Mouse (Mus musculus) erythroid progenitor cell, adult 5-6 weeks (primary cell): Measurements from ENCODE around the gene Cyb561d2. TPM values are rescaled to one million over a fixed set of nuclear protein-coding genes. Genes with fewer than 3 reads are reported as not detected.

Experiments
- ATAC-seq: replicated peaks from 2 replicates; pipeline ENCODE4 v1.8.0; 2016; ENCODE audit warnings: moderate number of reproducible peaks, mild to moderate bottlenecking, moderate TSS enrichment, inconsistent platforms; ENCODE audit not compliant: poor library complexity, low FRiP score, severe bottlenecking
- total RNA-seq, 2 experiments: library from RNA; stranded (forward) in 1 of 2; stranded (reverse) in 1 of 2; fragments of 150-400 nt in 1 of 2; fragments of 186-747, 209-891 nt in 1 of 2; gene quantifications; 2 replicates each; pipeline versions ENCODE4 v1.2.3 to v1.2.4; 2015 to 2017; ENCODE audit warnings: low replicate concordance in 2 of 2

Gene Cyb561d2
- total RNA-seq (2015; ENCODE audit: low replicate concordance) (not detected in 2 replicates), total RNA-seq (2017; ENCODE audit: low replicate concordance) (1.8 and 2.9 TPM in 2 replicates)

- ATAC-seq: peak; percentile 88
These were observed at the start of gene Cyb561d2, which contains the start of gene Nprl2 for GRCm38 (mm10) chr9:107541474-107542351. Cyb561d2 (minus strand) TSS chr9:107542193. Nprl2 (plus strand) TSS chr9:107542226.

- ATAC-seq: no peak
These were observed 48.7 kb upstream of the Cyb561d2 start for GRCm38 (mm10) chr9:107590773-107591060.

- ATAC-seq: peak; percentile 63
These were observed 48.2 kb upstream of the Cyb561d2 start for GRCm38 (mm10) chr9:107590058-107590772.

- ATAC-seq: peak; percentile 47
These were observed 46.0 kb upstream of the Cyb561d2 start for GRCm38 (mm10) chr9:107587833-107588639.

DNA sequence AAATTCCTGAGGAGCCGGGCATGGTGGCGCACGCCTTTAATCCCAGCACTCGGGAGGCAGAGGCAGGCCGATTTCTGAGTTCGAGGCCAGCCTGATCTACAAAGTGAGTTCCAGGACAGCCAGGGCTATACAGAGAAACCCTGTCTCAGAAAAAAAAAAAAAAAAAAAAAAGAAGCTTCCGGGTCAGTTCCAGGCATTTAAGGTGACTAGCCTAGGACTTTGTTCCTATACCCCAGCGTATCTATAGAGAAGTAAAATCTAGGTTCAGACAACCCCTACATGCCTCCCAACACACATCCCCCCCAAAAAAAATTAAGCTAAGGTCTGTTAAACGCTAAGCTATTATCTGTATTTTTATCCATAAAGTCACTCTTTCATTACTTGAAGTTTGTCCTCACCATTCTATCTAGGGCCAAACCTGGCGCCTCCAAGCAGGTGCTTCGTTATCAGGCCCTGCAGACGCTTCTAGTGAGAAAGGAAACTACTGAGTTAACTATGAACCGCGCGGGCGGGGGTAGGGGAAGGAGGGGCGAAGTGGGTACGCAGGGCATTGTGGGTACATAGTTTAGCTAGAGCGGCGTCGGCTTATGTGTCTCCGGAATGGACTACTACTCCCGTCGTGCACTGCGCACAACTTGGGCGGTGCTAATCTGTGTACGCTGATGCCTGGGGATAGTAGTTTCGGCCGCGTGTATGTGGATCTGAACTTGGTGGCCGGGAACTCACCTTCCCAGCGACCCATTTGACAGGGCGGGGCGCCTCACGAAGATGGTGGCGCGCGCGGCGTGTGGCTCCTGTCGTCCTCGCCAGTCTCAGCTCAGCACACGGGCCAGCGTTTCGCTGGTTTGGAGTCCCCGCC, 45.2 kb upstream of the Cyb561d2 start, which contains the start of gene Ifrd2:
TSS of gene Ifrd2 (plus strand) at position 669 of the 859 bp plus-strand sequence.
- ATAC-seq: peak; percentile 72

- no peak for ATAC-seq
These were observed 44.5 kb upstream of the Cyb561d2 start for GRCm38 (mm10) chr9:107586504-107586903.

GRCm38 (mm10) chr9:107583174-107583573, 41.2 kb upstream of the Cyb561d2 start:
- ATAC-seq: no peak

DNA sequence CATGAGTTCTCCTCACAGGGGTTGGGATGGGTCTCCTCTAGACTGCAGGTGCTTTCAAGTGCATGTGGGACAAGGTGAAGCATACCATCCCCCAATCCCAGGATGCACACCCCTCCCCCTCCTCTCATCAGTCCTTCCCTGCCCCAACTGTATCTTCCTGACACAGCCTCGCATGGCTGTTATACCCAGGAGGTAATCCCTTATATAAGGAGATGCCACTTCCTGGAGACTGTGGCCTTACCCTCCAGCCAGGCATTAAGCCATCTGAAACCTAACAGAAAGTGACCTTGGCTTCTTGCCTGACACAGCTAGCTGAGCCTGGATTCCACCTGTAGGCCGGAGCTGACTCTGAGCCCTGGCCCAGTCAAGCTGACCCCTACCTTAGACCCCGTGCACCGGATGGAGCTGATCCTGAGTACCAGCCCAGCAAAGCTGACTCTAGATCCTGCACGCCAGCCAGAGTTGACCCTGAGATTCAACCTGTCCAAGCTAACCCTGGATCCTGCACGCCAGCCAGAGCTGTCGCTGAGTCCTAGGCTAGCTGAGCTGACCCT, 40.6 kb upstream of the Cyb561d2 start:
- ATAC-seq: no peak

DNA sequence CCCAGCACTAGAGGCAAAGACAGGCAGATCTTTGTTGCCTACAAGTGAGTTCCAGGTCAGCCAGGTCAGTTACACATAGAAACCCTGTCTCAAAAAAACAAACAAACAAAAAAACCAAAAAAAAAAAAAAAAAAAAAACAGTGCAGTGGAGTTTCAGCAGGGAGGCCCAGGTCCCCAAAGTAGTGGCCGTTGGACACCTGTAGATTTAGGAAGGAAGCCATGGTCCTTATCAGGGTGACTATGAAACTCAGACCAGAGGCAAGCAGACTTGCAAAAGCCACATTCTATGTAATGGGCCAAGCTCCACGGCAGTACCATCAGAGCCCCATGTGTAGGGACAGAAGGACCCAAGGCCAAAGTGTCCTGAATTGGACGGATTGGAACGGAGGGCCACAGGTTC, 39.6 kb upstream of the Cyb561d2 start:
- ATAC-seq: no peak

DNA sequence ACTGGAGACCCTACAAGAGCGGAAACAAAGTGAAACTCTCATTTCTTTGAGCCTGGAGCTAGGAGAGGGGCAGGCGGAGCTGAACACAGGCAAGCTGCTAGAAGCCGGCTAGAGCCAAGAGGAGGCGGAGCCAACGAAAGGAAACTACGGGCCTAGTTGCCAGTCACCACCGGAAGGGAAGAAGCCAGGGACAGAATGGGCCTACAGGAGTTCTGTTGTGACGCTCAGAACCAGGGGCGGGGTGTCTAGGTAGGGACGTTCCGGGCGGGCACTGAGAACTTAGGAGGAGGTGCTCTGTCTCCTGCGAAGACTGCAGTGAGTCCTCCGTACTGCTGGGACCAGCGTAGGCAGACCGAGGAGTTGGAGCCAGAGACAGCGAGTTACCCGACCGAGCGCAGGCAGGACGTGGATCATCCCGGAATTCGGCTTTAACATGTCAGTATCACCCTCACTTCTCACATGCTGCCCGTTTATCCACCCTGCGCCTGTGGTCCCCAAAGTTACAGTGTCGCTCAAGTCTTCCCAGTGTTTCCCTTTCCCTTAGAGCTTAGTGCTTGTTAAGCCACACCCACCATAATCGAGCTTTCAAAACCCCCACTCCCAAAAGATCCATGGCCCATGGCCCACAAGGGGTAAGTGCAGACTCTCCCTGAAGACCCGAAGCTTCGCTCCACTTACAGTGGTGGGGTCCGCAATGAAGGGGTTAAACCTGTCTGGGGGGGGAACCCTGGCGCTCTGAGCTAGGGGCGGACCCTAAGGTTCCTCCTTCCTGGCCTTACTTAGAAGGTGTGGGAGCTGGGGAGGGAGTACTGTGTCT, 38.7 kb upstream of the Cyb561d2 start, which contains the start of gene Hyal3:
TSS of gene Hyal3 (plus strand) at position 318 of the 817 bp plus-strand sequence.
- peak; percentile 78 for ATAC-seq

- ATAC-seq: no peak
These were observed 37.3 kb upstream of the Cyb561d2 start for GRCm38 (mm10) chr9:107579023-107579900.

DNA sequence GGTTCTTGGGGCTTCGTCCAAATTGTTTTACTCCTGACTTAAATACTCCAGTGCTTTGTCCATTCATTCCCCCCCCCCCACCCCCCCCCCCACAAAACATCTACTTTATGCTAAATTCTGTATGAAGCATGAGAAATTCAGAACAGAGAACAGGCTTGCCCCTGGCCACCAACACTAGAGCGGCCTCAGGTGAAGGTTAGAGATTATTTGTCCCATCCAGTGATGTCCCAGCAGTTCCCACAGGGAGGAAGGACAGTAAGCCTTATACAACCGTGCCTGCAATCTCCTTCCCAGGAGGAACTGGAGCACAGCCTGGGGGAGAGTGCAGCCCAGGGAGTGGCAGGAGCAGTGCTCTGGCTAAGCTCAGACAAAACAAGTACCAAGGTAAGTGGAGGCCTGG, 36.6 kb upstream of the Cyb561d2 start, which contains the start of gene Naa80:
TSS of gene Naa80 (plus strand) at position 301 of the 400 bp plus-strand sequence.
- ATAC-seq: no peak

- ATAC-seq: no peak
These were observed 35.9 kb upstream of the Cyb561d2 start for GRCm38 (mm10) chr9:107577871-107578270.

DNA sequence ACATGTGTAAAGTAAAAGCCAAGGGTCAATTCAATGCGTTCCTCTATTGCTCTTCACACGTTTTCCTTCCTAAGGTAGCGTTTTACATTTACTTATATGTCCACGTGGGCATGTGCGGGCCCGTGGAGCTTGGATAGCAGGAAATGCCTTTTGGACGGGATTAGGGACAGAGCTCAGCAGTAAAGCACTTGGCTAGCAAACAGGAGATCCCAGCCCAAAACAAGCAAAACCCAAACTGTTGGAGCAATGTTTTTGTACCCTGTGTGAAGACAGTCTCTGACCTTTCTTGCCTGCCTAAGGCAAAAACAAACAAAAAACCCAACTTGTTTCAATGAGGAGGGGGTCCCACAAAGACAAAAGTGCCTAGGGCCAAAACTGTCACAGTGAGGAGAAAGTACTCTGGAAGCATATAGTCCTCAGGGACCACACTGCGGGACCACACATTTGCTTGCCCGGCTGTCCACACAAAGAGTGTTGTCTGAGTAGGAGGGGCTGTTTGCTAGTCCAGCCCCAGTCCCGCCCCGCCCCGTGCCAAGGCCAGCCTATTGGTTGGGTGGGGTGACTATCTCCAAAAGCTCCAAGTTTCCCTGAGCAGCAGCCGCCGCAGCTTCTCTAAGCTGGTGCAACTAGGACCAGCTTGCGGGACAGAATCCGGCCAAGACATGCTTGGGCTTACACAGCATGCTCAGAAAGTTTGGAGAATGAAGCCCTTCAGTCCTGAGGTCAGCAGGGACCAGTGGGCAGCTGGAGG, 34.5 kb upstream of the Cyb561d2 start, which contains the start of gene Hyal1:
TSS of gene Hyal1 (plus strand) at position 571 of the 751 bp plus-strand sequence.
- peak; percentile 81 for ATAC-seq

GRCm38 (mm10) chr9:107575579-107576356, 33.8 kb upstream of the Cyb561d2 start:
- ATAC-seq: no peak
